Mouse (Mus musculus) 3T3-L1 (cell line): Measurements from ENCODE around the gene Olfr469.
"Not testable (repeated sequence)": the region's sequence is repeated elsewhere in the genome, so short reads cannot be mapped to it uniquely, and the experiment has no call there.

Source experiments
- DNase-seq: peaks from one replicate; pipeline ENCODE4 v3.0.0-alpha.2; 2015; ENCODE audit warnings: low read depth, low spot score

The Olfr469 gene

DNA sequence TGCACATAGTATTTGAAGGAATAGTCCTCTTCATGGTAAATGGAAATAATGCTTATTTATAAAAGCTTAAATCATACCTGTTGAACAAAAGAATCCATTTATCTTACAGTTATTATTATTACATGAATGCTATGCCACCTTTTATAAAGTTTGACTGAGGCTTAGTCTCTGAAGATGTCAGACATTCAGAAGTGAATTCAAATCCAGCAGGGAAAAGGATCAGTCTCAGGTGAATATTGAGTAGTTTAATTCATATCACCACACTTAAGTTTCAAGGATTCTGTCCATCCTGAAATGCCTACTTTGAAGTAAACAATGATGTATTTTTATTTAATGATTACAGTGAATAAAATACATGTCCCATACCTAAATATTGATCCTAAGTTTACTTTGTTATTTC is at the start of gene Olfr469:
Gene Olfr469 (minus strand): TSS at position 101 of the 400 bp plus-strand sequence.
- DNase-seq = not testable (repeated sequence)

DNA sequence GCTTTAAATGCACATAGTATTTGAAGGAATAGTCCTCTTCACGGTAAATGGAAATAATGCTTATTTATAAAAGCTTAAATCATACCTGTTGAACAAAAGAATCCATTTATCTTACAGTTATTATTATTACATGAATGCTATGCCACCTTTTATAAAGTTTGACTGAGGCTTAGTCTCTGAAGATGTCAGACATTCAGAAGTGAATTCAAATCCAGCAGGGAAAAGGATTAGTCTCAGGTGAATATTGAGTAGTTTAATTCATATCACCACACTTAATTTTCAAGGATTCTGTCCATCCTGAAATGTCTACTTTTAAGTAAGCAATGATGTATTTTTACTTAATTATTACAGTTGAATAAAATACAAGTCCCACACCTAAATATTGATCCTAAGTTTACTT is 22.0 kb upstream of the Olfr469 start, which contains the start of gene Olfr470:
Gene Olfr470 (minus strand): TSS at position 101 of the 400 bp plus-strand sequence.
- not testable (repeated sequence) for DNase-seq

DNA sequence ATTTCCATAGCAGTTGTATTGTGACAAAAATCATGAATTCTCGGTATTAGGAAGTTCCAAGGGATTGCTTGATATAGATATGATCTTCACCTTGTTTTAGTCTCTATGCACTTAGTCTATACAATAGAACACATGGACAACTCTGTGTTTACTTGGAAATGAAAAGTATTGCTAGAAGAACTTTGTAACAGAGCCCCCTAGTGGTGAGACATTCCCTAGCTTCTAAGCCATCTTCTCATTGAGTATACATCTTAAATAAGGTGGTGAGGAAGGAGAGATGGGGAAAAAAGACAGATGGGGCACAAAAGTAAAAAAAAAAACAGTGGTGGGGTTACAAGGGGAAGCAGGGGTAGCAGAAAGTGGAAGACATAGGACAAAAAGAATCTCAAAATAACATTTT is 16.4 kb upstream of the Olfr469 start:
- DNase-seq = peak; percentile 25

DNA sequence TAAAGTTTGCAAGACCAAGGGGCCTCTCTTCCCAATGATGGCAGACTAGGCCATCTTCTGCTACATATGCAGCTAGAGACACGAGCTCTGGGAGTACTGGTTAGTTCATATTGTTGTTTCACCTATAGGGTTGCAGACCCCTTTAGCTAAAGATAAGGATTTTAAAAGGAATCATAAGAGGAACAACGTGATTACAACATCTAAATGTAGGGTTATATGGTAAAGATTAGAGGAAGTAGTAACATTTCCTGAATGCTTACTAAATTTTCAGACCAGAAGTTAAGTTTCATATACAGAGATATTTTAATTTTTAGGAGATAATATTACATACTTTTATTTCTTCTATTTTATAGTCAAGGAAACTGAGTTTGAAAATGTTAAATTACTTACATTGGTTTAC is 1.5 kb downstream of the Olfr469 start:
- not testable (repeated sequence) for DNase-seq

DNA sequence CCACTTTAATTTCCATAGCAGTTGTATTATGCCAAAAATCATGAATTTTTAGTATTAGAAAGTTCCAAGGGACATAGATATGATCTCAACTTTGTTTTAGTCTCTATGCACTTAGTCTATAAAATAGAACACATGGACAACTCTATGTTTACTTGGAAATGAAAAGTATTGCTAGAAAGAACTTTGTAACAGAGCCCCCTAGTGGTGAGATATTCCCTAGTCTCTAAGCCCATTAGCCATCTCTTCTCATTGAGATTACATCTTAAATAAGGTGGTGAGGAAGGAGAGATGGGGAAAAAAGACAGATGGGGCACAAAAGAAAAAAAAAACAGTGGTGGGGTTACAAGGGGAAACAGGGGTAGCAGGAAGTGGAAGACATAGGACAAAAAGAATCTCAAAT is 5.9 kb downstream of the Olfr469 start:
- peak; percentile 11 for DNase-seq

DNA sequence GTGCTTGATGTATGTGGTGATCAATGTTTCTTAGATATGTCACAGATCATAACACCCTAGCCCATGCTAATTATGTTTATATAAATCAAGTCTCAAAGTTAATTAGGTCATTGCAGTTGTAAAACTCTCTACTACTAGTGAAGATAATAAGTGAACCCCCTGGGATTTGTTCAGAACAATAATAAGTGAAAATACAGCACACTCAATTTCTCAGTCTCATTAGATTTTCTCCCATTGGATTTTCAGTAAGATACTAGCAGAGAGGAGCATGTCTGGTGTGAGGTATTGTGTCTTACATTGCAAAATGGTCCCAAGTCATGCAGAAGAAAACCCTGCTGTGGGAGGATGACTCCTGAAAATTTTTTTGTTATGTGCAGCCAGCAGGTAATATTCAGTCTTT is 13.4 kb downstream of the Olfr469 start, which contains the start of gene Olfr467:
Gene Olfr467 (plus strand): TSS at position 301 of the 400 bp plus-strand sequence.
- no peak for DNase-seq

DNA sequence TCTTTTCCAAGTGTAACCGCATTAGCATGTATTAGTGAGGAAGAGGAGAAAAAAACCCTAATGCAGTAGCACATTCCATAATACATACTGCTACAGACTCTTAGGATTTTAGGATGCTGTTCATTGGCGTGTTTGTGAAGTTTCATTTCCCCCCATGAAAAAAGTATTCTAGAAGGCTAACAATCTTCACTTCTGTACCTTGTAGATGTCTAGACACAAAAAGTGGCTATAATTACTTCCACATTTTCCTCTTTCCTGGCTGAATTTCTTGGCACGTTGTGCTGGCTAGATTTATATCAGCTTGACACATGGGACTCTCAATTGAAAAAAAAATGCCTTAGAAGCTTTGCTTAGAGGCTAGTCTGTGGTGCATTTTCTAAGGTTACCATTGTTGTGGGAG is 23.2 kb downstream of the Olfr469 start:
- no peak for DNase-seq

DNA sequence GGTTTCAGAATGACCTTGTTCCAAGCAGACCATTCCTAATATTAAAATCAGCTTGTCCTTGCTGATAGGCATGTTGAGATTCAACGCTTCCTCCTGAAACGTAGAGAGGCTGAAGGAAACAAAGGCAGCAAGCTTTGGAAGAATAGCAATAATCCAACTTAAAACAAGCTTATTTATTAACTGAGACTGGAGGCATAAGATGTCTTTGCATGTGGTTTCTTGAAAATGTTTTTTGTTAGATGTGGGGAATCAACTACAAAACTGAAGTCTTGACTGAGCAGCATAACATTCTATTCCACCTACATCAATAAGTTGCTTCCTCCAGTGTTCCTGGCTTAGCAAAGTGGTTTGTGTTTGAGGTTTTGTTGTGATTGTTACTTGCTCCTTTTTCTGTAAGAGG is 24.2 kb downstream of the Olfr469 start, which contains the start of gene Ovch2:
Gene Ovch2 (minus strand): TSS at position 101 of the 400 bp plus-strand sequence.
- no peak for DNase-seq

DNA sequence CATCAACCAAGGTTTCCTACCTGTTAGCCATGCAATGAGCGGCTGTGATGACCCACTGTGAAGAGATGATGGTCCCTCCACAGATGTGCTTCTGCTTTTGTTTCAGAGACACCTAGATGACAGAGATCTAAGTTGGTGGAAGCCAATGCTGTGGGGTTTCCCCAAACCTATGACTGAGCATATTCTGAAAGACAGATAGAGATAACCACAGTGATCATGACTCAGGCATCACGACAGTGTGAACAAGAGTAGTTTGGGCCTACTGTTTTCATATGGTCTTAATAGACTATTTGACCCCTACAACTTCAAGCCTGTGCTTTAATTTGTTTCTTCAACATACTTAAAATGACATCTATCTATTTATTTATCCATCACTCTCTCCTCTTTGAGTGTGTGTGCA is 28.8 kb downstream of the Olfr469 start:
- DNase-seq = no peak

DNA sequence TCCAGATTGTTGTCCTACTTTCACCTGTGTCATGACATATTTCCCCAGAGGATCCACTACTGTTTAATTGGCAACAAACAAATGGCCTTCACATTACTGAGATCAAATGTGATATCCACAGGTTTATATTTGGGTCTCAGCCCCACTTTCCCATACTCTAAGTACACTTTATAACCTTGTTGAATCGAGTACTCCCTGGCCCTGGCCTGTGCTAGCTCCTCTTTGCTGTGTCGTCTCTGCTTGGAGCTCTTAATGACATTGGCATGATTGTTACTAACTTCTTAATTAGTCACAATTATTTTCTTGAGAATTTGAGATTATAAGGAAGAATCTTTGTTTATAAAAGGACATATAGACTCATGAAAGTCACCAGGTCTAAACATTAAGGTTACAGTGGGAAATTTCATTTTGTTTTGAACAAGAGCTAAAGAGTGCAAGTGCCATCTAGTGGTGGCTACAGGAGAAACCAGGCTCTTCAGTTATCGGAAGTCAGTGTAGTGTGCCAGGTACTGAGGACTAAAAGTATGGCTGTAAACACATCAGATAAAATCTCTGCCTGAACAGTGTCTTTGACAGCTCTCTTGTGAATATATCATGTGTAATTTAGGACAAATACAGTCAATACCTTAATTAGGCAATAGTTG is 37.2 kb downstream of the Olfr469 start:
- peak; percentile 40 for DNase-seq

DNA sequence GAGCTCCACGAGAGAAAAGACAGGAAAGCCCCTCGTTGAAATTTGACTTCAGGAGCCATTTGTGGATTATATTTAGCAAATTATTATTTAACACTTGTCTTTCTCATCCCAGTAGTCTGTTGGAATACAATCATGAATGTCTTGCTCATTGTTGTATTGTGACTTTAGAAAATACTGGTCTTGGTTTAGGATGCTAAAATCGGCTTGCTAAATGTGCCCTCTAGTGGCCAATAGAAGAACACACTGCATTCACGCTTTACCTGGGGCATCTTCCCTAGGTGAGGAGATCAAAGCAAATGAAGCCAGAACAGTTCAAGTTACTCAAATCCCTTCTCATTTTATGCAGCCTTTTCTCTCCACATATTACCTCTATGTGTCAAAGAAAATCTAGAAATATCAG is 45.7 kb downstream of the Olfr469 start:
- DNase-seq = peak; percentile 8

DNA sequence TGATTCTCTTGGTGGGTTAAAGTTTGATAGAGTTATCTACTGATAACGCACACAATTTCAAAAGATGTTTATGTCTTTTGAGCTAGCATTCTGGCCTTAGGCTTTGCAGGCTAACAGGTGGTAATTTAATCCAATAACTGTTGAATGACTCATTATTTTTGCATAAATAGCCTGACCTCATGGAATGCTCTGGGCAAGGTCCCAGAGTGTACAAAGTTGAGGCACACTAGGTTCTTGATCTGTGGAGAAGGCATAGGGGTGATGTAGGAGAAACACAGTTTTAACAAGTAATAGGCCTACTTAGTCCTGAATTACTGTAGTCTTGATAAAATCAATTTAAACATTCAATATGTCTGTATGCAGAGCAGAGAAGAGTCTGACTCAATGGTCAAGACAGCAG is 47.1 kb downstream of the Olfr469 start:
- no peak for DNase-seq

DNA sequence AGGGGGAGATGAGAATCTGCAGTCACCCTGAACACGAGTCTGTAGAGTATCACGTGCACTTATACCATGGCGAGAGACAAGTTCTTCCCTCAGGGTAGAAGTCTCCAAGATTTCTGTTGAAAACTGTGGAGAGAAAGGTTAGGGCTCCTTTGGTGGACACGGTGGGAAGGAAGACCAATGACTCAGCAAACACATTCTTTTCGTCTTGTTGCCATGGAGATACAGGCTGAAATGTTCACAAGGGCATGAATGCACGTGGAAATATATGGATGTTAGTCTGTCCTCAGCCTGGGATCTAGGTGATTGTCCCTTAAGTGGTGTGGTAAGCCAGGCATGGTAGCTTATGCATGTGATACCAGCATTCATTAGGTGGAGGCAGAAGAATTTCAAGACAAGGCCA is 54.5 kb downstream of the Olfr469 start:
- no peak for DNase-seq
